Mouse (Mus musculus) regulatory T cell (primary cell): ENCODE measurements at regions not wholly inside any gene's neighbourhood (a gene's known extent, or its start where the extent isn't known, plus 50 kb on each side); places are given as distances from the start of the nearest gene placed in this dataset.
"Not testable (repeated sequence)": the region's sequence is repeated elsewhere in the genome, so short reads cannot be mapped to it uniquely, and the experiment has no call there.

ENCODE experiments used
- in situ Hi-C: fragments of 300-600 bp; cut with MboI, MseI; formaldehyde crosslinking; loops from one replicate; pipeline ENCODE4 v1.15.1; 2025; ENCODE audit warnings: high pct_unique_total_duplicates

DNA sequence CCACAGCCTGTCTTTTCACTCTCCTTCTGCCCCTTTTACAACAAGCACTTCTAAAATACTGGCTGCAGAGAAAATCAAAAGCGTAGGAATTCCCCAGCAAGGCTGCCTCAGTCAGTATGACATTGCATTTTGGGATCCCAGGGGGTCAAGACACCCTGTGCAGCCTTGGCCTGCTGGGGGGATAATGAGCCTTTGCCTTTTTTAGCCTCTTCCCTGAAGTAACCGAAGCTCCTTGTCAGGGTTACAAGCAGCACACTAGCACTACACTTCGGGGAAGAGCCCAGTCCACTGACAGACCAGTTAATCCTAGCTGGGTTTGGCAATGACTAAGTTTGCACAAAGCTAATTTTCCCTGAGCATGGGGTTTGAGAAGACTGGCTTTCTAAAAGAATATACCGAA, 207.7 kb upstream of the 1700056E22Rik start:
- in situ Hi-C loops: no loop called here

DNA sequence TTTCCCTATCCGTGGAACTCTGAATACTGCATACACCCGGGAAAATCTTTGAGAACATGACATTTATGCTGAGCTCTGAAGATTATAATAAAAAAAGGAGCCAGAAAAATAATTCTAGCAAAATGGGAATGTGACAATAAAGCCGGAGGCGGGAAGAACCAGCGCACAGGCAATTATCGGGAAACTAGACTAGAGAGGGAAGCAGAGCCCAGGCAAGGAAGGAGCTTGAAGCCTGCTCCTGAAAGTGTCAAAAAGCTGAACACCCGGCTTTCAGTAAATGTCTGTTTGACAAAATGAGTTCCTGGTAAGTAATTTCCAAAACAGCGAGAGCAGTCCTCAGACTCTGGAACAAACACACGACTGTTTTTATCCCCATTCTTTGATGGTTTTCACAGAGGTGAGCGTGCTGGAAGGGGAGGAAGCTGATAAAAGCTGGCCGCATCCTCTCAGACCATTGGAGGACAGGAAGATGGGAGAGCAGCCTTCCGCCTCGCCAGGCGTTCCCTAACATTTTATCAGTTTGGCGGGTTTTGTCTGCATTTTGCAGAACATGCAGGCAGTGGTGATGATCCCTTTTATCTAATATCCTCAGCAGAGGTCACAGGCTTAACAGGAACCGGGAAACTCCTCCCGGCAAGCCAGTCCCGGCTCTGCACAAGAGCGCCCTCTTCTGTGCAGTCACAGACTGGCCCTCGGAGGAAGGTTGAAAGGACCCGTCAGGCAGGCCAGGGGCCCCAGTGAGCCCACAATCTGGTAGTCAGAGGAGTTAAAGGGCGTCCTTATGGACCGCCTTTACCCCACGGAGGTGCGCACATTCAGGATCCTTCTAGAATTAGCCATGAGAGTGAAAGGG, 201.3 kb upstream of the 1700056E22Rik start:
- in situ Hi-C loops: loop anchor here (10.0 kb wide), 1 partner anchor 381 kb away; no protein-coding TSS in a partner anchor

DNA sequence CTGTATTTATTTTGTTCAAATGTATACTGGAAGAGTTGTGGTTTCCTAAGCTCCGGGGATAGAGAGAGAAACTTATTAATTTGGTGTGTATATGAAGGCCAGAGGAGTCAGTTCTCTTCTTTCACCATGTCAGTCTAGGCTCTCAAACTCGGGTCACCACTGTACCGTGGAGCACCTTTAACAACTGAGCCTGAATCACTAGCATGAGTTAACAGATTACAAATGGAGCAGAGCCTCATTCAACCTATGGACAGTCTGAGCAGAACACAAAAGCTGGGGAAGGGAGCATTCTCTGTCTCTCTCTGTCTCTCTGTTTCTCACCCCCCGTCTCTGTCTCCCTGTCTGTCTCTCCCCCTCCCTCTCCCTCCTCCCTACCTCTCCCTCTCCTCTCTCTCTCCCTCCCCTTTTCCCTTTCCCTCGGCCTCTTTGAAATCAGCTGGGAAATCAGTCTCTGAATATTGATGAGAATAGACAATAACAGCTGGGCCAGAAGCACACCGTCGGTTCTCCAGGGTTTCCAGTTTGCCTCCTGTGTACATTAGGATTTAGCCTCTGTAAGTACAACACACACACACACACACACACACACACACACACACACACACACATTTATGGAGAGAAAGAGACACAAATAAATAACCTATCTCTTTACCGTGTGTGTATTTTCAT, 200.4 kb upstream of the 1700056E22Rik start:
- in situ Hi-C loops: loop anchor here (10.0 kb wide), 1 partner anchor 380 kb away; no protein-coding TSS in a partner anchor

DNA sequence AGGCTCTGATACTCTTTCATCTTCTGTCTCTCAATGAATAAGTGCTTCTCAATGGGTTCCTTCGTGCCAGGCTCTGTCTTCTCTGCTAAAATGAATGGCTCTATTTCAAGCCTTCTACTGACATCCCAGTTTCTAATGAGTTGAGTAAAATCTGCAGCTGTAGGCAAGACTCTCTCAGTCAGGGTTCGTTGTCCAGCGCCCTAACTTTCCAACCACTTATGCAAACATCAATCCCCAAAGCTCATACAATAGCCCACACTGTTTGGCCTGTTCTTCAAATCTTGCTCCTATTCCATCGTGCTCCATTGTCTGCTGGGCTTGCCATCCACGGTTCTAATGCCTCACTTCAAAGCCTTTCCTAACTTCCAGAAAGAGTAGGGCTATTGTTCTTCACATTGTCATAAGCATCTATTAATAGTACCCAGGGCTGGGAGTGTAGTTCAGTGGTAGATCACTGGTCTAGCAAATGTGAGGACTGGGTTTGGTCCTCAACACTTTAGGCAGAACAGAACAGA, 199.7 kb upstream of the 1700056E22Rik start:
- in situ Hi-C loops: loop anchor here (10.0 kb wide), 1 partner anchor 379 kb away; no protein-coding TSS in a partner anchor

DNA sequence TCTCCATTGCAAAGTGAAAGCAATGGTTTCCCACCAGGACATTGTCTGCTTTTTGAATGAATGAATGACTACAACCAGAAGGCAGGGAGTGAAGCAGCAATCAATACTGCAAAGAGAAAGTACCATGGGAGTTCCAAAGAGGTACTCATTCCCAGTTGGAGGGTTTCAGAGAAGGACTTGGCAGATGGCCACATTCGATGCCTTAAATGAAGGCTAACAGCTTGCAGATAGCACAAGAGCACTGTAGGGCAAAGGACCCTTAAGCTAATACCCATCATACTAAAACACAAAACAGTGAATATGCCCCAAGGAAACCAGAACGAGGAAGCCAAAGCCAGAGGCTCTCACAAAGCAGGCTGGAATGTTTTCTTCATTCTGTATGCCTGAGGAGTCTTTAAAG, 188.2 kb upstream of the 1700056E22Rik start:
- in situ Hi-C loops: no loop called here

DNA sequence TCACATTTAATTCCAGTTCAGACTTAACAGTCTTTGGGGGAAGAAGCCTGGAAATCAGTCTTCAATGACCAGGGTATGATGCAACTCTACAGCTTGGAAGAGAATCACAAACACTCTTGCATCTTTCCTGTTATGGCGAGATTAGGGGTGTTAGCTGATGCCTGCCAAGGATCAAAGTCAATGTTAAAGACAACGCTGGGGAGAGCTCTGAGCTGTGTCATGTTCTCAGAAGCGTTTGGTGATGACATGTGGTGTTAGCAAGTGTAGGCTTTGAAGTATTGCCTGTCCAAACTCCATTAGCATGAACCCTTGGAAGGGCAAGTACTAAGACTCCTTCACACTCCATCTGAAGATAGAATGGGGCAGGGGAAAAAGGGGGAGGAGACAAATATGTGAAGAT, 187.7 kb upstream of the 1700056E22Rik start:
- in situ Hi-C loops: no loop called here

DNA sequence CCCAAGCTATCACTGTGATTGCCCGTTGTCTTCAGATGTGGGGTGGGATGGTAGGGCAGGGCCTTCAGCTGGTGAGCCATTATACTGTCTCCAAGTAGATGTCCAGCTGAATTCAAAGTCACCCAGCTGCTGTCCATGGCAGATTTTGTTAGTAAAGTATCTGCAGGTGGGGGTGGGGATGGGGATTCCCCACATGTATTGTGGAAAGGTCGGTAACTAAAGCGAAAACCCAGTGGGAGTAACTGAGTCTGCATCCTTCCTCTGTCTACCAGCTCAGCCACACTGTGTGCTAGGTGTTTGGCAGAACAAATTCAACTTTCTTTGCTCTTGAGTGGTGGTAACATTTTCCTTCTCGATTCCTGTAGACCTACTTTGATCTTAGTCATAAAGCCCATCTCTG, 163.2 kb upstream of the 1700056E22Rik start:
- in situ Hi-C loops: no loop called here

DNA sequence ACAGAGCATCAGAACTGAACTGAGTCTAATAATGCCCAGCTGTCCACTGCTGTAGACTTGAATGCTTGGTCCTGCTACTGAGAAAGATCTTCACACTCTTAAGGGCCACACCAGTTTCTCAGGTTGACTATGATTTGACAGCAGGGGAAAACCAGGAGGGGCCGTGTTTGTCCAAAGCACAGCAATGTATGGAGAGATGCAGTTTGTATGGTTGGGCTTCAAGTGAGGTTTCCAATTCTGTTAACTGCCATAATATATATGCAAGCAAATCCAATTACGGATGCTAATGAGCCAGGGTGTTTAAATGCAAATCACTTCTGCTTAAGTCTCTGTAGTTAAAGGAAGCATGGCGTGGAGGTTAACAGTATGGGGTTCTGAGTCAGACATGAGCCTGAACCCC, 157.2 kb upstream of the 1700056E22Rik start:
- in situ Hi-C loops: no loop called here

DNA sequence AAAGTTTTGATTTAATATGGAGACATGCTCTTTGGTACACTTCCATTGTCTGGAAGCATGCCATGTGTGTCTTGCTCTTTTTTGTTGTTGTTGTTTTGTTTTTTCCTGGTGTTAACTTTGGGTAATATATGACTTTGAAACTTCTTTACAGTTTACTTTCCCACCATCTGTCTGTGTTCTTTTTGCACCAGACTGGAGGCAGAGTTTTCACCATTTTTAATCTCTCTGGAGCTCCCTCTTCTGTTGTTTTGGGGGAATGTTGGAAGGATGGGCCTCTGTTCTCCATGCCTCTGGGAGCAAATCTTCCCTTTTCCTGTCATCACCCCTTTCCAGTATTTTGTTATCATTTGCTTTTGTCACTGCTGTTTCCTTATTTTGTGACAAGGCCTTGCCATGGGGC, 153.5 kb upstream of the 1700056E22Rik start:
- in situ Hi-C loops: no loop called here

DNA sequence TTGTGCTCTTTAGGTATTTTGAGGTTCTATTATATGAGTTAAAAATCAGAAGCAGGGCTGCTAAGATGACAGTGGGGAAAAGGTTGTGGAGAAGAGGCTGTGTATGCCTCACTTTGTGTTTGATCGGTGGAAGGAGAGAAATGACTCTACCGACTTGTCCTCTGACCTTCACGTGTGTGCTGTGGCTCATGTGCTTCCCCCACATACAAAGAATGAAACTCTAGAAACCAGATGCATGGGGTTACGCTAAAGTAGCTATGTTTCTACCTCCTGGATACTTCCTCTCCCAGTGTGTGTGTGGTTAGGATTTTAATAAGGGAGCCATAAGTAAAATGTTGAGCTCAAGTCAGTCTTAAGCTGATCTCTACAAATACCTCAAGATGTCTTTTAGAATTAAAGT, 148.1 kb upstream of the 1700056E22Rik start:
- in situ Hi-C loops: no loop called here

DNA sequence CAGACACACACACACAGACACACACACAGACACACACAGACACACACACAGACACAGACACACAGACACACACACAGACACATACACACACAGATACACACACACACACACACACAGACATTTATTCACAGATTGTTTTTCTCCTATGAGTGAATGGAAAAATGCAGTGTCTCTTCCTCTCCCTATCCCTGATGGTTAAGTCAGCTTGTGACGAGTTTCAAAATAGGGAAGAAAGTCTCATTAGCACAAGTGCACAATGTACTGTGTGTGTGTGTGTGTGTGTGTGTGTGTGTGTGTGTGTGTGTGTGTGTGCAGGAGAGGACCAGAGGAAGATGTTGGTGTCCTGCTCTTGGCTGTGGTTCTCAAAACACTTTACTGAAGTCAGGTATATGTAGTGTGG, 140.3 kb upstream of the 1700056E22Rik start:
- in situ Hi-C loops: not testable (repeated sequence)

DNA sequence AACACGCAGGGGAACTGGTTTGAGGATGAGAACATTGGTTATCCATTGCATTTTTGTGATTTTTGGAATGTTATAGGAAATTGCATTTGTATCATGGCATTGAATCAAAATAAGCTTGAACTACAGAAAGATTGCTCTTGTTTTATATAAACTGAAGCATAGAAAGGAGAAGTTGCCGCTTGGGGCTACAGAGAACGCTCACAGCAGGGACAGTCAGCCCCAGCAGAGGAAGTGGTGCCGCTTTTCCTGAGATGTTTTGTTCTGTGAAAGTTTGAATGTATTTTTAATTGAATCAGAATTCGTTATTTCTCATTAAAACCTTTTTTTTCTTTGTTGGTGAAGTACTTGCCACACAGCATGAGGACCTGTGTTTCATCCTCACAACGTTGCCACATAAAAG, 139.6 kb upstream of the 1700056E22Rik start:
- in situ Hi-C loops: no loop called here

DNA sequence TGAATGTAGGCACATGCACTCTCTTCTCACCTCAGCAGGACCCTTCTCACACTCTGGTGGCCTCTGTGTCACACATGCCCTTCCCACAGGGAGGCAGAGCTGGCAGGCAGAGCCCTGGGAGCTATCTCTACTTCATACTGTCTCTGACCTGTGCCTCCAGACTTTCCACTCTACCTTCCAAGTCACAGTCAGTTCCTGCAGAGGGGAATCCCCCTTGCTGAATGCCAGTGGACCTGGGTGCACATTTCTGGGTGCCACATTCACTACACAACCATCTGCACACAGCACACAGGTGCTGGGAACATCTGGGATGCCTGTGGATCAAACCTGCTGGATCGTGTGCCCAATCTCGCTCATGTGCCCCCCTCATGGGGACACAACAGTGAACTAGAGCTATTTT, 138.9 kb upstream of the 1700056E22Rik start:
- in situ Hi-C loops: no loop called here

DNA sequence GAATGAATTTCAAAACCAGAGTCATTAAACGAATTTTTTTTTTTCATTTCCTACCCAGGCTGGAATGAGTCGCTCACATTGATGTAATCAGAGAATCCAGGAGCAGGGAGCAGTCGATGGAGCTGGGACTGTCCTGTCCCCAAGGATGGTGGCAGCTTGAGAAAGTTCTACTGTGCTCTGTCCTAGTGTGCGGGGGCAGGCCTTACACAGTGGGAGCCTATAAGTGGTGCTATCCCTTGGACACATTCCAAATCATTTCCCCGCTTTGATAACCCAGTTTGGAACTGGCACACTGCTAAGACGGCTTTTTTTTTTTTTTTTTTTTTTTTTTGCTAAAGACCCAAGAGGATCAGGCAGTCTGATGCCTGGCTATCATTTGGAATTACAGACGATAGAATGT, 137.5 kb upstream of the 1700056E22Rik start:
- in situ Hi-C loops: no loop called here

DNA sequence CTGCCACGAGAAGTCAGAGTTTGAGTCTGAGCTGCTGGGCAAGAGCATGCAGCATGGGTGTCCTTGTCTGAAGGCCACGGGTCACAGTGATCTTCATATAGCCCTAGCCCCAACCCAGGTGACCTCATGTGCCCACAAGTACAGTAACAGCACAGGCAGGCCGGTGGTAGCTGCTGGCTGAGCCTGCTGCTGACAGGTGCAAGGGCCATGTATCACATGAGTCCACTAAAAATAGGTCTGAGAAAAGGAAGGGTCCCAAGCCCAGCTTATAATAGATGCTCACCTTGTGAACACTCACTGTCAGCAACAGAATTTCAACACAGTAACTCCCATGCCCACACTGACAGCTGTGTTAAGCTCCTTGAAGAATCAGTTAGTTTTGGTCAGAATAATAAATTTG, 136.8 kb upstream of the 1700056E22Rik start:
- in situ Hi-C loops: no loop called here

DNA sequence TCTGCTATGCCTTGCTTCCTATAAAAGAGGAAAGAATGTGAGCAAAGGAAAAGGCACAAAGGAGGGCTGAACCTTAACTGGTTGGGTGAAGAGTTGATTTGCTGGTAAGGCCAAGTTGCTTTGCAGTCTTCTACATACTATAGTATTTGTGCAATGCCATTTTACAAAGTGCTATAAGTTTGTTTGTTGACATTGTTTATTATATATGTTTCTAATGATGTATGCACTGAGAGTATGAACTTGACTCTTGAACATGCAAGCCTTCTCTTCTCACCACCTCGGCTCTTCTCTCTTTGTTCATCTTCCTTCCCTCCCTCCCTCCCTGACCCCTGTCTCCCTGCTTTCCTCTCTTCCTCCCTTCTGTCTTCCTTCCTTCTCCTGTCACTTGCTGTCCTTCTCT, 135.9 kb upstream of the 1700056E22Rik start:
- in situ Hi-C loops: no loop called here

DNA sequence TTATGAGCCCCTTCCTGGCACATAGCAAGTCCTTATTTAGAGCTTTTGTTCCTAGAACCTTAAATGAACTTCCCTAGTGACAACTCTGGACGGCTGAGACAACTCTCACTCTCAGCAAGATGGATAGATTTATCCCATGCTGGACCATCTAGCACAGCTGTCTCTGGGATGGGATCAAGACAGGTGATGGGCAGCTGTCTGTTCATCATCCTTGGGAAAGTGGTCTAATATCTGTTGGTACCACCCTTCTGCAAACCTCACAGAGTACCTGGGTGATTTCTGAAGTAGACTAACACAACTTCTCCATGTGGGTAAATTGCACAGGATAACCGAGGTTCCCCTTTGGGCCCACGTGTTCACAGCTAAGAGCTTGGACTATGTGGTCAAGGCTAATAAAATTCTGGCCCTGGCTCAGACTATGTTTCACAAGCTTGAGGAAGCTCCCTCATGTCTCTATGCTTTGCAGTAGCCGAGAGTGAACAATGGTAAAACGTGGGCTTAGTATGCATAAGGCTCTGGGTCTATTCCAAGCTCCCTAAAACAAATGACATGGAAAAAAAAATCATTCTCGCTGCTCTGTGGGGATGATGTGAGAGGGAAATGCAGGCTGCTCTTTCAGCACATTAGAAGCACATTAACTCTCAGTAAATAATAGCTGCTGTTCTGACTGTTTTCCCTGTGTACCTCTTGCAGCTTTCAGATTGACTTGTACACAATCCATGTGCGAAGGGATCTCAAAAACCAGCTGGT, 135.1 kb upstream of the 1700056E22Rik start:
- in situ Hi-C loops: no loop called here

DNA sequence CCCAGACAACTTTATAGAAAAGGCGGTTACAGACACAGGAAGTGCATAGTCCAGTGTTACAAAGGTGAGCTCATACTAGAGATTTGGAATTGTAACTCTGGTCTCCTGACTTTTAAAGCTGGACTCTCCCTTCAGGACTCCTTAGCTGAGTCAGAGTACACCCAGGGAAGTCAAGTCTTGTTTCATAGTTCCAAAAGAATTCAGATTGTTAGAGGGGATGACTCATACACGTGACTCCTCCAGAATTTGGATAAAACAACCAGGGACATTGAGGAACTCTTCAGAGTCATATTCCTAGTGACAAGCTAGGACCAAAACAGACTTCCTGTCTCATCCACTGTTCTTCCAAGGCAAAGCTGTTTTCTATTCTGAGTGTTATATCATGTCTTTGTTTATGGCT, 132.8 kb upstream of the 1700056E22Rik start:
- in situ Hi-C loops: no loop called here

DNA sequence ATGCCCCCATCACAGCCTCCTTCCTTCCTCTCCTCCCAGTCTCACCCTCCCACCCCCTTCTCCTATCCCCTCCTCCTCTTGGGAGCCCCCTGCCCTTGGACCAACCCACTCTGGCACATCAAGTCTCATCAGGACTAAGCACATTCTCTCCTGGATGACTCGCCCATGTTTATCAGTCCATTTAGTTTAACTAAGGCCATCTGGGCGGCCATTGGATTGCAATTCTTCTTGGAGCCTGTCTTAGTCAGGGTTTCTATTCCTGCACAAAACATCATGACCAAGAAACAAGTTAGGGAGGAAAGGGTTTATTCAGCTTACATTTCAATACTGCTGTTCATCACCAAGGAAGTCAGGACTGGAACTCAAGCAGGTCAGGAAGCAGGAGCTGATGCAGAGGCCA, 128.4 kb upstream of the 1700056E22Rik start:
- in situ Hi-C loops: not testable (repeated sequence)

DNA sequence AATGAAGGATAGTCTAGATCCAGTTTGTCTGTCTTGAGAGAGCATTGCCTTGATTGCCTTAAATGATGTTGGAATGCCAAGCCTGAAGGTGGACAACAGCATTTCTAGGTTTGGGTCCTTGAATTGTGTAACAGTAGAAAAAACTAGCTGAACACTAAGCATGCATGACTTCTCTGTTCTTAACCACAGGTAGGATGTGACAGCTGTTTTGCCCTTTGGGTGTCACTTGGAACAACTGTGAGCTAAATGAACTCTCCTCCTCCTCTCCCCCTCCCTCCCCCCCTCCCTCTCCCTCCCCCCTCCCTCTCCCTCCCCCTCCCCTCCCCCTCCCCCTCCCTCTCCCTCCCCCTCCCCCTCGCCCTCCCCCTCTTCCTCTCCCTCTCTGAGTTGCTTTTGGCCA, 113.6 kb upstream of the 1700056E22Rik start:
- in situ Hi-C loops: loop anchor here (25.0 kb wide), 1 partner anchor 1515 kb away; no protein-coding TSS in a partner anchor

DNA sequence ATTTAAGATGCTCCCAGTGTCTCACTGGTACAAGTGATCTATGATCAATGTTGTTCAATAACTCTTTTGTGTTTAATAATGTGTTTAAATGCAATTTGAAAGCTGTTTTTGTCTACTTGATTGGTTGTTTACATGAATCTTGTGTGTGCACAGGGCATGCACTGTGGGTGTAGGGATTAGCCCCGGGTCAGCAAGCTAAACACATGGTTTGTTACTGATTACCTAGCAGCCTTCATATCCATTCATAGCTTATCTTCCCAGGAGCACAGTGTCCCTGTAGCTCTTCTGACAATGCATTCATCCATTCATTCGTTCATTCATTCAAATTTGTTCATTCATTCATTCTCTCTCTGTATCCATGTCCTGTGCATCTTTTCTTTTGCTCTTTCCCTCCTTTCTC, 108.9 kb upstream of the 1700056E22Rik start:
- in situ Hi-C loops: loop anchor here (25.0 kb wide), 1 partner anchor 1519 kb away; no protein-coding TSS in a partner anchor

DNA sequence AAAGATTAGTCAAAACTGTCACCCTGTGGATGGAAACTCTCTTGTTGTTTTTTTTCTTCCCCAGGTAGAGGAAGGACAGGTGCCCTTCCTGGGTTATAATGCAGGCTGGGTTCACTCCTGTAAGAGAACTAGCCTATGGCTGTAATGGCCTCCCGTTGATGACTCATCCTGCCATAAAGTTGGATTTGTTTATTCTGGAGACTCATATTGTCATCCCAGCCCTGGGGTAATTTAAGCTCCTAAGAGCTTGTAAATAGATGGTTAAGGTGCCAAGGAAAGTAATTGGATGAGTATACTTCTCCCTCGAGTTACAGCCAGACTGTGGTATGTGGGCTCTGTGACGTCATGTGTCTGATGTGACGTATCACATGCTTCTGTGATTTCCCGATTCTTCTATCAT, 106.4 kb upstream of the 1700056E22Rik start:
- in situ Hi-C loops: loop anchor here (25.0 kb wide), 1 partner anchor 1522 kb away; no protein-coding TSS in a partner anchor
